Comparison of ENCODE assay signal across 11 mouse cellular contexts in genomic region chr13:3523459-3523858, GRCm38 (mm10). TPM values are rescaled to one million over a fixed set of nuclear protein-coding genes. Genes with fewer than 3 reads are reported as not detected.
DNase-seq lines count a peak whose midpoint lies in the region; ATAC-seq lines count a peak whose summit lies in the region.
"Had no signal": no experiment of that assay in that cellular context is flagged by ENCODE, and none has a peak within 500 bp of the region (broad histone marks: within the 10 kb centered on the region; RNA-seq: fewer than 3 reads in every experiment).

No protein-coding gene starts in this region.

- WGBS in kidney, embryonic 15.5 days, result 68% methylated on average over 6 of the region's 6 CpGs

- H3K9me3 ChIP-seq in kidney, embryonic 15.5 days (replicated peaks), result no peaks in the 10 kb centered on the region
- H3K9me3 ChIP-seq: limb, embryonic 15.5 days; neural tube, embryonic 12.5 days had no signal

- H3K4me3 ChIP-seq in kidney, embryonic 15.5 days (replicated peaks), result no peak overlapping the region
- H3K4me3 ChIP-seq: limb, embryonic 15.5 days; neural tube, embryonic 12.5 days had no signal

- no peaks in the 10 kb centered on the region for H3K4me1 ChIP-seq in kidney, embryonic 15.5 days
- H3K4me1 ChIP-seq: limb, embryonic 15.5 days; neural tube, embryonic 12.5 days had no signal

- peak; percentile 49 for DNase-seq in adrenal gland, postnatal 10 days
- DNase-seq in adrenal gland, adult (ENCODE audit: inconsistent age in 2 of 2, low spot score in 1 of 2), result no peak
- DNase-seq in kidney, adult 11 months, result peak; percentile 53
- peak; percentile 21 for DNase-seq in urinary bladder, postnatal 14 days (ENCODE audit: low spot score)
- no peak for DNase-seq in urinary bladder, postnatal 4 days (ENCODE audit: low spot score in 2 of 2)
- no peak for DNase-seq in urinary bladder, postnatal 10 days (ENCODE audit: low spot score)
- DNase-seq in cerebellum, adult 11-12 months, result no peak

- H3K27me3 ChIP-seq in kidney, embryonic 15.5 days, result no peaks in the 10 kb centered on the region
- H3K27me3 ChIP-seq: limb, embryonic 15.5 days; neural tube, embryonic 12.5 days had no signal

- H3K36me3 ChIP-seq in kidney, embryonic 15.5 days, result no peaks in the 10 kb centered on the region
- H3K36me3 ChIP-seq: limb, embryonic 15.5 days; neural tube, embryonic 12.5 days had no signal

- no peak overlapping the region for H3K9ac ChIP-seq in kidney, embryonic 15.5 days
- H3K9ac ChIP-seq: limb, embryonic 15.5 days; neural tube, embryonic 12.5 days had no signal

- H3K27ac ChIP-seq in kidney, embryonic 15.5 days, result no peak overlapping the region
- H3K27ac ChIP-seq: limb, embryonic 15.5 days; neural tube, embryonic 12.5 days; stomach, postnatal 0 days had no signal

- H3K4me2 ChIP-seq in kidney, embryonic 15.5 days, result no peak overlapping the region
- H3K4me2 ChIP-seq: limb, embryonic 15.5 days; neural tube, embryonic 12.5 days had no signal

- ATAC-seq in kidney, embryonic 15.5 days (replicated peaks; ENCODE audit: low FRiP score), result no peak

RNA-seq across cellular contexts. Expression of gene Gdi2, which starts 14.4 kb away (rescaled TPM):
- 100 to 1,000 TPM; 347 to 374 TPM for total RNA-seq in adrenal gland, postnatal 10 days (2021)
- polyA plus RNA-seq in kidney, embryonic 15.5 days (2015; fragmentation: Nextera tagmentation; extraction: Ambion mirVana), result 423 and 427 TPM in 2 replicates

Comparison
In these comparisons a context has a peak if more than half of its experiments do, and no peak if none do; other contexts are left out.
1. DNase-seq: peak in adrenal gland, postnatal 10 days (single experiment), kidney, adult 11 months (single experiment) and urinary bladder, postnatal 14 days (single experiment); none in adrenal gland, adult (0 of 2), urinary bladder, postnatal 4 days (0 of 2), urinary bladder, postnatal 10 days (single experiment) and cerebellum, adult 11-12 months (single experiment).